Mouse (Mus musculus): ENCODE measurements around the gene Hspa4.

DNA sequence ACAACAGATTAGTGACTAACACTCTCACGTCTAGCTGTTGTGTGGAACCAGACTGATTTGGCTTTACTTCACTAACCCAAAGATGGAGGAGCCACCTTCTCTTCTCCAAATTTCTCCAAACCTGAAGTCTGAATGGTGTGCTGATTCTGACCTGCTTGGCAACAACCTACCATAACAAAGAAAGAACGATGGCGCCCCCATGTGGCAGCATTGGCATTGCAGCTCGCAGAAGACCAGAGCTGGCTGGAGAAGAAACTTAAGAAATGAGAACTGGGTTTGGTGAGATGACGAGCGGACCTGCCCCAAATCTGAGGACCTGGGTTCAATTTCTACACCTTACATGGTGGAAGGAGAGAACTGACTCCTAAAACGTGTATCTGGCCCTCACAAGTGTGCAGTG lies 45.3 kb downstream of the Hspa4 start:
- TF ChIP-seq CTCF (IDR thresholded peaks at IDR 0.05; ENCODE audit: low read depth) (peak; percentile 80), EP300 (IDR thresholded peaks at IDR 0.05; ENCODE audit: low read depth) (no peak)

Measured in liver, postnatal 0 days (tissue).